In the genomic region with DNA sequence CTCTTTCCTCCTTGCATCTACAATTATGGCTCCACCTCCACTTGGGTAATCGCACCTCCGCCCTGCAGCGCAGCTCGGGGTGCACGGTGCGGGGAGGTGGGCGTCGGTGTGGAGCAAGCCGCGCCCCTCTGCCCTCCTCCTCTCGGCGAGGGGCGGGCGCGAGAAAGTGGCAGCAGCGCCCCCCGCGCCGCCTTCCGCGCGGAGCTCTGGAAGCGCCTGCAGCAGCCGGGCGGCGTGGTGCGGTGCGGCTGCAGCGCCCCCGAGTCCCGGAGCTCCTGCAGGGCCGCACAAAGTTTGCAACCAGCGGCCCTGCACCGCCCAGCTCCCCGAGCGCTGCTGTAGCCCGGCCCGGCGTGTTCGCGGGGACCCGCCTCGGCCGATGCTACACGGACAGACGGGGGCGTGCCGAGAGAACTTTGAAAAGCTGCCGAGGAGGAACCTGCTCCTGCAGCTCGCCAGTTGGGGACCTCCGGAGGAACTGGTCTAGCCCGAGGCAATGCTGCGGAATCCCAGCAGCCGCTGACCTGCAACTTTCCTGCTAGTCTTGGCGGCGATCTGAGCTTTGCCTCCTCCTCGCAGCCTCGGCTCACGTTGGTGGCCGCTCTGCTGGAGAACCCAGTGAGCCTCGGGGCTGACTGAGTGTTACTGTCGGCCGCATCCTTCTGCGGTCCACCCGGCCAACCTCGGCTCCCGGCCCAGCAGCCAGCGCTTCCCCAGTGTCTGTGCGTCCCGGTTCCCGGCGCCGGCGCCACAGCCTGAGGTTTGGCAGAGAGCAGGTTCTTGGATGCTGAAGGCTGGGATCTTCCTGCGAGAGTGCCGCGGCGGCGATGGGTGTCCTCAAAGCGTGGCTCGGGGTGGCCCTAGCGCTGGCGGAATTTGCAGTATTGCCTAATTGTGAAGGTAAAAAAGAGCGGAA, we compare ENCODE assay signal across 9 mouse cellular contexts. TPM values are rescaled to one million over a fixed set of nuclear protein-coding genes. Genes with fewer than 3 reads are reported as not detected.
DNase-seq lines count a peak whose midpoint lies in the region; ATAC-seq and TF ChIP-seq lines count a peak whose summit lies in the region.
"Had no signal": no experiment of that assay in that cellular context is flagged by ENCODE, and none has a peak within 500 bp of the region (broad histone marks: within the 10 kb centered on the region; RNA-seq: fewer than 3 reads in every experiment).

No protein-coding gene starts in this region.

- peak overlapping the region; percentile 59 for H3K4me3 ChIP-seq in embryonic facial prominence, embryonic 11.5 days (ENCODE audit: low read depth, low read length)
- peak overlapping the region; percentile 46 for H3K4me3 ChIP-seq in heart, adult 2 months
- H3K4me3 ChIP-seq in limb, embryonic 10.5 days: peak overlapping the region; percentile 67
- peak overlapping the region; percentile 70 for H3K4me3 ChIP-seq in midbrain, embryonic 10.5 days
- peak overlapping the region; percentile 72 for H3K4me3 ChIP-seq in stomach, embryonic 14.5 days (ENCODE audit: low read depth, low read length)

- intact Hi-C loops in heart, adult 2 months (cut with DNase I): loop anchor here (10.0 kb wide), 1 partner anchor 311 kb away; no protein-coding TSS in a partner anchor

- TF ChIP-seq CTCF in heart, adult 2 months (IDR thresholded peaks at IDR 0.05): peak; percentile 27

- no peaks in the 10 kb centered on the region for H3K9me3 ChIP-seq in embryonic facial prominence, embryonic 11.5 days (replicated peaks; ENCODE audit: control insufficient read depth, low read length)
- no peaks in the 10 kb centered on the region for H3K9me3 ChIP-seq in limb, embryonic 10.5 days (replicated peaks)
- no peaks in the 10 kb centered on the region for H3K9me3 ChIP-seq in midbrain, embryonic 10.5 days (replicated peaks)
- no peaks in the 10 kb centered on the region for H3K9me3 ChIP-seq in stomach, embryonic 14.5 days (ENCODE audit: control insufficient read depth, low read depth, low read length)

- no peaks in the 10 kb centered on the region for H3K27me3 ChIP-seq in embryonic facial prominence, embryonic 11.5 days (ENCODE audit: control insufficient read depth, insufficient read depth, low read length)
- H3K27me3 ChIP-seq in heart, adult 2 months (ENCODE audit: control insufficient read depth, insufficient read depth, low read length): no peaks in the 10 kb centered on the region; the same call in 1 of the 2 replicates
- H3K27me3 ChIP-seq in limb, embryonic 10.5 days (ENCODE audit: low read depth, poor library complexity, severe bottlenecking): 0 out of 2 replicates have a peak, but pooled peaks cover 18% of the 10 kb centered on the region
- peaks cover 37% of the 10 kb centered on the region for H3K27me3 ChIP-seq in midbrain, embryonic 10.5 days (ENCODE audit: low read depth, poor library complexity, severe bottlenecking)
- no peaks in the 10 kb centered on the region for H3K27me3 ChIP-seq in stomach, embryonic 14.5 days (ENCODE audit: control insufficient read depth, insufficient read depth, low read length)

- WGBS in embryonic facial prominence, embryonic 11.5 days: under 1% methylated on average over 81 of the region's 84 CpGs
- WGBS in heart, adult 2 months: under 1% methylated on average over 84 of the region's 84 CpGs
- under 1% methylated on average over 83 of the region's 84 CpGs for WGBS in limb, embryonic 10.5 days
- whole genome bisulfite sequencing in midbrain, embryonic 10.5 days: under 1% methylated on average over 84 of the region's 84 CpGs
- WGBS in stomach, embryonic 14.5 days: under 1% methylated on average over 84 of the region's 84 CpGs

- H3K27ac ChIP-seq in embryonic facial prominence, embryonic 11.5 days (replicated peaks; ENCODE audit: low read depth, low read length): peak overlapping the region; percentile 72
- H3K27ac ChIP-seq in heart, adult 2 months: no peak overlapping the region
- H3K27ac ChIP-seq in limb, embryonic 10.5 days: peak overlapping the region; percentile 88
- H3K27ac ChIP-seq in midbrain, embryonic 10.5 days (replicated peaks): peak overlapping the region; percentile 83
- H3K27ac ChIP-seq in stomach, embryonic 14.5 days (ENCODE audit: low read length): peak overlapping the region; percentile 77
- H3K27ac ChIP-seq: macrophage had no signal

- peak; percentile 18 to 22 for DNase-seq in adrenal gland, postnatal 4 days (ENCODE audit: low spot score in 2 of 2)
- DNase-seq in embryonic facial prominence, embryonic 11.5 days (ENCODE audit: low spot score): peak; percentile 86
- peak; percentile 57 to 58 for DNase-seq in heart, adult 2 months
- peak; percentile 75 for DNase-seq in kidney, adult 18-20 months
- peak; percentile 83 for DNase-seq in limb, embryonic 10.5 days (ENCODE audit: low spot score)
- DNase-seq in midbrain, embryonic 10.5 days (ENCODE audit: low spot score): peak; percentile 81
- DNase-seq in B cell, adult 2 months: no peak

- TF ChIP-seq POLR2A in heart, adult 2 months (IDR thresholded peaks at IDR 0.05; ENCODE audit: insufficient read depth, low read depth, low read length): no peak

- H3K4me2 ChIP-seq in embryonic facial prominence, embryonic 11.5 days (ENCODE audit: low read depth, low read length): peak overlapping the region; percentile 75
- peak overlapping the region; percentile 86 for H3K4me2 ChIP-seq in stomach, embryonic 14.5 days (replicated peaks; ENCODE audit: low read depth, low read length)

- no peaks in the 10 kb centered on the region for H3K4me1 ChIP-seq in embryonic facial prominence, embryonic 11.5 days (ENCODE audit: control insufficient read depth, insufficient read depth, low read length)
- no peaks in the 10 kb centered on the region for H3K4me1 ChIP-seq in heart, adult 2 months (ENCODE audit: control insufficient read depth, insufficient read depth, low read length)
- H3K4me1 ChIP-seq in limb, embryonic 10.5 days: peaks cover 20% of the 10 kb centered on the region
- peaks cover 32% of the 10 kb centered on the region for H3K4me1 ChIP-seq in midbrain, embryonic 10.5 days
- H3K4me1 ChIP-seq in stomach, embryonic 14.5 days (ENCODE audit: control insufficient read depth, insufficient read depth, low read length): peaks cover 10% of the 10 kb centered on the region

- peak; percentile 92 for ATAC-seq in embryonic facial prominence, embryonic 11.5 days (replicated peaks; ENCODE audit: insufficient number of reproducible peaks, low FRiP score, low TSS enrichment, low read depth)
- peak; percentile 90 for ATAC-seq in stomach, embryonic 14.5 days (ENCODE audit: insufficient number of reproducible peaks, insufficient read depth, low FRiP score, low read depth)

- H3K36me3 ChIP-seq in embryonic facial prominence, embryonic 11.5 days (replicated peaks; ENCODE audit: control insufficient read depth, insufficient read depth, low read depth, low read length): no peaks in the 10 kb centered on the region
- H3K36me3 ChIP-seq in heart, adult 2 months (ENCODE audit: control insufficient read depth, insufficient read depth, low read length): no peaks in the 10 kb centered on the region
- no peaks in the 10 kb centered on the region for H3K36me3 ChIP-seq in limb, embryonic 10.5 days
- H3K36me3 ChIP-seq in midbrain, embryonic 10.5 days: no peaks in the 10 kb centered on the region
- no peaks in the 10 kb centered on the region for H3K36me3 ChIP-seq in stomach, embryonic 14.5 days (ENCODE audit: control insufficient read depth, insufficient read depth, low read length)

- H3K79me2 ChIP-seq in heart, adult 2 months (replicated peaks; ENCODE audit: control insufficient read depth, insufficient read depth, low read length): no peaks in the 10 kb centered on the region

- TF ChIP-seq EP300 in heart, adult 2 months (IDR thresholded peaks at IDR 0.05; ENCODE audit: insufficient read depth, low read depth, low read length): no peak

- H3K9ac ChIP-seq in embryonic facial prominence, embryonic 11.5 days (replicated peaks; ENCODE audit: low read length): peak overlapping the region; percentile 68
- H3K9ac ChIP-seq in heart, adult 2 months (ENCODE audit: low read depth, low read length): peak overlapping the region; percentile 48
- H3K9ac ChIP-seq in stomach, embryonic 14.5 days (replicated peaks; ENCODE audit: low read depth, low read length): peak overlapping the region; percentile 71

RNA-seq across cellular contexts. Expression of a gene that starts 0.5 kb away (rescaled TPM):
- 10 to 100 TPM; 12.1 to 26.7 TPM for total RNA-seq in adrenal gland, postnatal 4 days (2021)
- polyA plus RNA-seq in embryonic facial prominence, embryonic 11.5 days (2014; fragmentation: Nextera tagmentation; extraction: Ambion mirVana): 13.5 and 15.3 TPM in 2 replicates
- total RNA-seq in heart, adult 2 months (2021): 1 to 10 TPM; 1.3 to 1.6 TPM
- polyA plus RNA-seq in heart, adult 2 months (2012; rRNA removed): 1.00 and 1.2 TPM in 2 replicates
- polyA plus RNA-seq in limb, embryonic 10.5 days (2016; fragmentation: Nextera tagmentation; extraction: Ambion mirVana): 10.1 and 12.8 TPM in 2 replicates
- 5.9 and 6.0 TPM in 2 replicates for polyA plus RNA-seq in midbrain, embryonic 10.5 days (2016; fragmentation: Nextera tagmentation; extraction: Ambion mirVana)
- 57.9 and 64.2 TPM in 2 replicates for polyA plus RNA-seq in stomach, embryonic 14.5 days (2014; fragmentation: Nextera tagmentation; extraction: Ambion mirVana)
- polyA plus RNA-seq: macrophage had no signal

Comparison
In these comparisons a context has a peak if more than half of its experiments do, and no peak if none do; other contexts are left out.
1. DNase-seq: peak in adrenal gland, postnatal 4 days (2 of 2), embryonic facial prominence, embryonic 11.5 days (single experiment), heart, adult 2 months (2 of 2), kidney, adult 18-20 months (single experiment), limb, embryonic 10.5 days (single experiment) and midbrain, embryonic 10.5 days (single experiment); none in B cell, adult 2 months (0 of 2).
2. Peak in every context shown above with its lines, with median percentiles within 50 percentile points of each other: H3K4me3 ChIP-seq and H3K9ac ChIP-seq.